12 mouse cellular contexts compared by ENCODE assay signal in the genomic region with DNA sequence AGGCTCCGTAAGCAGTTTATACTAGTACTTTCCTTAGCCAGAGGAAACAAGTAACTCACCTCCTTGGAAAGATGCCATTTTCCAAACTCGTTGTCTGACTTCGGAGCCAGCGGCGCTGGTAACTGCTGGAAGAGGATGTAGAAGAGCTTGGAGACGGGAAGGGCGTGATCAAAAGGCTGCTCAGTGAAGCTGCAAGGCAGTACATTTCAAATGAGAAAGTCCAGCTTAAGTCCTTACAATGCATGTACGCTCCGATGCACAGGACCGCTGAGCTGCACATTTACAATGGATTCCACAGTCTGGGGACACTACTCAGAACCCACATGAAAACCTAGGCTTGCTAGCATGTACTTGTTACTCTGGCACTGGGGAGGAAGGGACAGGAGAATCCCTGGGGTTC.
DNase-seq lines count a peak whose midpoint lies in the region; ATAC-seq and TF ChIP-seq lines count a peak whose summit lies in the region.
"Had no signal": no experiment of that assay in that cellular context is flagged by ENCODE, and none has a peak within 500 bp of the region (broad histone marks: within the 10 kb centered on the region; RNA-seq: fewer than 3 reads in every experiment).

No protein-coding gene starts in this region.

- H3K4me1 ChIP-seq in hindbrain, embryonic 10.5 days (replicated peaks) = peaks cover 8% of the 10 kb centered on the region
- H3K4me1 ChIP-seq in hindbrain, embryonic 13.5 days (replicated peaks) = no peaks in the 10 kb centered on the region
- no peaks in the 10 kb centered on the region for H3K4me1 ChIP-seq in kidney, postnatal 0 days (replicated peaks; ENCODE audit: insufficient read depth, low read length)
- no peaks in the 10 kb centered on the region for H3K4me1 ChIP-seq in liver, embryonic 12.5 days
- H3K4me1 ChIP-seq: hindbrain, embryonic 15.5 days had no signal

- no peak overlapping the region for H3K9ac ChIP-seq in hindbrain, embryonic 13.5 days
- no peak overlapping the region for H3K9ac ChIP-seq in kidney, postnatal 0 days (ENCODE audit: low read depth, low read length)
- H3K9ac ChIP-seq in liver, embryonic 12.5 days = no peak overlapping the region
- H3K9ac ChIP-seq: hindbrain, embryonic 15.5 days; liver, embryonic 14.5 days had no signal

- peak overlapping the region; percentile 50 for H3K27ac ChIP-seq in hindbrain, embryonic 10.5 days
- no peak overlapping the region for H3K27ac ChIP-seq in hindbrain, embryonic 13.5 days
- H3K27ac ChIP-seq in kidney, postnatal 0 days = no peak overlapping the region
- H3K27ac ChIP-seq in liver, embryonic 12.5 days = no peak overlapping the region
- H3K27ac ChIP-seq: hindbrain, embryonic 15.5 days; left cerebral cortex, adult 2 months; liver, embryonic 14.5 days had no signal

- no peaks in the 10 kb centered on the region for H3K27me3 ChIP-seq in hindbrain, embryonic 10.5 days (ENCODE audit: insufficient read depth, poor library complexity, severe bottlenecking)
- H3K27me3 ChIP-seq in hindbrain, embryonic 13.5 days = no peaks in the 10 kb centered on the region
- H3K27me3 ChIP-seq in kidney, postnatal 0 days (ENCODE audit: insufficient read depth, low read length) = no peaks in the 10 kb centered on the region
- H3K27me3 ChIP-seq in liver, embryonic 12.5 days (replicated peaks) = no peaks in the 10 kb centered on the region
- H3K27me3 ChIP-seq: hindbrain, embryonic 15.5 days had no signal

- no peak for ATAC-seq in hindbrain, embryonic 13.5 days (ENCODE audit: low FRiP score)
- peak; percentile 71; the same call in 1 of the 2 replicates for ATAC-seq in kidney, postnatal 0 days (replicated peaks; ENCODE audit: low FRiP score, low read depth)
- no peak for ATAC-seq in liver, embryonic 12.5 days

- DNase-seq in hindbrain, embryonic 10.5 days (ENCODE audit: low spot score) = peak; percentile 32
- DNase-seq in embryo, embryonic 9.5 days (ENCODE audit: extremely low spot score) = peak; percentile 27
- DNase-seq in heart, postnatal 14 days = peak; percentile 23 to 32
- DNase-seq in kidney, postnatal 0 days (ENCODE audit: low spot score) = peak; percentile 48
- DNase-seq in urinary bladder, adult 2 months (ENCODE audit: low spot score) = no peak
- no peak for DNase-seq in urinary bladder, adult 18-20 months (ENCODE audit: low spot score in 2 of 2)
- DNase-seq: right cerebral cortex, postnatal 25 days had no signal

- WGBS in hindbrain, embryonic 10.5 days = 59% methylated on average over 10 of the region's 10 CpGs
- 36% methylated on average over 10 of the region's 10 CpGs for WGBS in hindbrain, embryonic 13.5 days
- 50% methylated on average over 10 of the region's 10 CpGs for WGBS in kidney, postnatal 0 days
- WGBS in liver, embryonic 12.5 days (ENCODE audit: insufficient replicate concordance) = 94% methylated on average over 10 of the region's 10 CpGs

- intact Hi-C loops in heart, postnatal 14 days (cut with DNase I) = loop anchor here (2.0 to 5.0 kb wide), 2 partner anchors 87 to 543 kb away; no protein-coding TSS in a partner anchor

- peaks cover 53% of the 10 kb centered on the region for H3K36me3 ChIP-seq in hindbrain, embryonic 10.5 days
- H3K36me3 ChIP-seq in hindbrain, embryonic 13.5 days = peaks cover 44% of the 10 kb centered on the region
- peaks cover 10% of the 10 kb centered on the region; the same call in 1 of the 2 replicates for H3K36me3 ChIP-seq in kidney, postnatal 0 days (ENCODE audit: insufficient read depth, low read length)
- peaks cover 81% of the 10 kb centered on the region for H3K36me3 ChIP-seq in liver, embryonic 12.5 days

- no peak for TF ChIP-seq CTCF in kidney, postnatal 0 days (IDR thresholded peaks at IDR 0.05; ENCODE audit: low read depth)

- H3K4me3 ChIP-seq in hindbrain, embryonic 10.5 days = no peak overlapping the region
- no peak overlapping the region for H3K4me3 ChIP-seq in hindbrain, embryonic 13.5 days
- no peak overlapping the region for H3K4me3 ChIP-seq in kidney, postnatal 0 days (replicated peaks; ENCODE audit: low read depth, low read length)
- H3K4me3 ChIP-seq in liver, embryonic 12.5 days = no peak overlapping the region
- H3K4me3 ChIP-seq: hindbrain, embryonic 15.5 days; left cerebral cortex, adult 2 months had no signal

- no peak overlapping the region for H3K4me2 ChIP-seq in hindbrain, embryonic 13.5 days
- H3K4me2 ChIP-seq in kidney, postnatal 0 days (ENCODE audit: low read length) = no peak overlapping the region
- H3K4me2 ChIP-seq in liver, embryonic 12.5 days = no peak overlapping the region
- H3K4me2 ChIP-seq: hindbrain, embryonic 15.5 days had no signal

- no peaks in the 10 kb centered on the region; the same call in 1 of the 2 replicates for H3K9me3 ChIP-seq in hindbrain, embryonic 10.5 days
- no peaks in the 10 kb centered on the region for H3K9me3 ChIP-seq in hindbrain, embryonic 13.5 days
- no peaks in the 10 kb centered on the region for H3K9me3 ChIP-seq in kidney, postnatal 0 days (replicated peaks; ENCODE audit: low read length)
- no peaks in the 10 kb centered on the region for H3K9me3 ChIP-seq in liver, embryonic 12.5 days (replicated peaks)
- H3K9me3 ChIP-seq: hindbrain, embryonic 15.5 days had no signal

Comparison
In these comparisons a context has a peak if more than half of its experiments do, and no peak if none do; other contexts are left out.
1. DNase-seq: peak in hindbrain, embryonic 10.5 days (single experiment), embryo, embryonic 9.5 days (single experiment), heart, postnatal 14 days (2 of 2) and kidney, postnatal 0 days (single experiment); none in urinary bladder, adult 2 months (single experiment) and urinary bladder, adult 18-20 months (0 of 2).